Mouse (Mus musculus): Measurements from ENCODE around the gene Letmd1.

- no peak for TF ChIP-seq CTCF (IDR thresholded peaks at IDR 0.05; ENCODE audit: low read depth)
- no peak for TF ChIP-seq EP300 (optimal IDR thresholded peaks at IDR 0.05)
Measured at GRCm38 (mm10) chr15:100419901-100420745, 48.7 kb upstream of the Letmd1 start.
